Mouse (Mus musculus): Measurements from ENCODE around the gene Gys2.
"Not testable (repeated sequence)": the region's sequence is repeated elsewhere in the genome, so short reads cannot be mapped to it uniquely, and the experiment has no call there.

The Gys2 gene

GRCm38 (mm10) chr6:142472801-142473203, at the start of gene Gys2:
Gys2 (minus strand) TSS chr6:142473109.
- DNase-seq: no peak

- DNase-seq: no peak
Observed at GRCm38 (mm10) chr6:142521591-142522110, 48.7 kb upstream of the Gys2 start.

- peak; percentile 19 for DNase-seq
Observed at GRCm38 (mm10) chr6:142519110-142519509, 46.2 kb upstream of the Gys2 start.

- not testable (repeated sequence) for DNase-seq
Observed at GRCm38 (mm10) chr6:142515379-142515778, 42.5 kb upstream of the Gys2 start.

GRCm38 (mm10) chr6:142514912-142515311, 42.0 kb upstream of the Gys2 start:
- DNase-seq: peak; percentile 55

GRCm38 (mm10) chr6:142512902-142513301, 40.0 kb upstream of the Gys2 start:
- no peak for DNase-seq

- DNase-seq: no peak
Observed at GRCm38 (mm10) chr6:142511516-142512135, 38.7 kb upstream of the Gys2 start.

- DNase-seq: no peak
Observed at GRCm38 (mm10) chr6:142508663-142509062, 35.8 kb upstream of the Gys2 start.

GRCm38 (mm10) chr6:142507785-142508162, 34.9 kb upstream of the Gys2 start, which contains the start of gene Ldhb:
Ldhb (minus strand) TSS chr6:142507957.
- peak; percentile 85 for DNase-seq

- DNase-seq: no peak
Observed at GRCm38 (mm10) chr6:142507033-142507784, 34.3 kb upstream of the Gys2 start.

- DNase-seq: no peak
Observed at GRCm38 (mm10) chr6:142506338-142507032, 33.6 kb upstream of the Gys2 start.

GRCm38 (mm10) chr6:142503601-142504000, 30.7 kb upstream of the Gys2 start:
- no peak for DNase-seq

GRCm38 (mm10) chr6:142502519-142503125, 29.7 kb upstream of the Gys2 start:
- DNase-seq: no peak

GRCm38 (mm10) chr6:142490114-142490513, 17.2 kb upstream of the Gys2 start:
- DNase-seq: not testable (repeated sequence)

- DNase-seq: no peak
Observed at GRCm38 (mm10) chr6:142487638-142488037, 14.7 kb upstream of the Gys2 start.

GRCm38 (mm10) chr6:142485478-142486123, 12.7 kb upstream of the Gys2 start:
- no peak for DNase-seq

- DNase-seq: peak; percentile 6
Observed at GRCm38 (mm10) chr6:142477239-142477638, 4.3 kb upstream of the Gys2 start.

GRCm38 (mm10) chr6:142471141-142471540, 1.8 kb downstream of the Gys2 start:
- no peak for DNase-seq

GRCm38 (mm10) chr6:142469602-142470001, 3.3 kb downstream of the Gys2 start:
- no peak for DNase-seq

- DNase-seq: no peak
Observed at GRCm38 (mm10) chr6:142462194-142462593, 10.7 kb downstream of the Gys2 start.

- DNase-seq: no peak
Observed at GRCm38 (mm10) chr6:142459017-142459678, 13.8 kb downstream of the Gys2 start.

GRCm38 (mm10) chr6:142458010-142458409, 14.9 kb downstream of the Gys2 start:
- DNase-seq: no peak

Data from lung, postnatal 14 days (tissue).